Mouse (Mus musculus) stomach, postnatal 0 days (tissue): ENCODE data around the gene Atf6b.

Source experiments
- CTCF ChIP-seq: IDR thresholded peaks from 2 replicates; pipeline ENCODE4 v1.5.1; 2016; ENCODE audit warnings: antibody characterized with exemption, low read depth, mild to moderate bottlenecking, moderate library complexity
- EP300 ChIP-seq: optimal IDR thresholded peaks from 2 replicates; pipeline ENCODE3; 2016; ENCODE audit warnings: antibody characterized with exemption

DNA sequence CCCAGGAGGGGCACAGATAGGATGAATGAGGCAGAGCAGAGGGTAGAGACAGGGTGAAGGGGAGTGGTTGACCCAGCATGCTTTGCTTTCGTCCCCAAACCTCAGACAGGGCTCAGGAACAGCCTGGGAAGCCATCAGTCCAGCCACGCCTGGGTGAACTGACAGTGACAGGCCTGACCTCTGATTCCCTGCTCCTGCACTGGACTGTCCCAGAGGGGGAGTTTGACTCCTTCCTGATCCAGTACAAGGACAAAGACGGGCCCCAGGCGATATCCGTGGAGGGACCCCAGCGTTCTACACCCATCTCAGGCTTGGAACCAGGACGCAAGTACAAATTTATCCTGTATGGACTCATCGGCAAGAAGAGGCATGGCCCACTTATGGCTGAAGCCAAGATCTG is 36.2 kb downstream of the Atf6b start:
- TF ChIP-seq EP300 = no peak
- no peak for TF ChIP-seq CTCF
